16 mouse cellular contexts compared by ENCODE assay signal in the genomic region with DNA sequence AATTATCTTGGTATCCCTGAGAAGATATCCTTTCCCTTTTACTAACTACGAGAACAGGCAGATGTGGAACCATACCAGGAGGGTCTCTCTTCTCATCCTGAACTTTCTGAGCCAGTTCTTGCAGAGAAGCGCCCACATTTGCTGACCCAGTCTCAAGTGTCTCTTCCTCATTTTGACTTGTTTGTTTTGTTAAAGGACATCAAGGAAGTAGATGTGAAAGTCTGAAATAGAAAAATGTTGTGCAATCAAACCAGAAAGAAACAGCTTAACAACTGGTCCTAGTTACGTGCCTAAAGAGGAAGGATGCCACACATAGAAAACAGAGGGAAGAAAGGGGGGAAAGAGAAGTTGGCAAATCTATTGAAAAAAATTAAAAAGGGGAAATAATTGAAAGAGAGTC. TPM values are rescaled to one million over a fixed set of nuclear protein-coding genes. Genes with fewer than 3 reads are reported as not detected.
DNase-seq lines count a peak whose midpoint lies in the region; ATAC-seq lines count a peak whose summit lies in the region.
"Had no signal": no experiment of that assay in that cellular context is flagged by ENCODE, and none has a peak within 500 bp of the region (broad histone marks: within the 10 kb centered on the region; RNA-seq: fewer than 3 reads in every experiment).

No protein-coding gene starts in this region.

- no peaks in the 10 kb centered on the region for H3K9me3 ChIP-seq in liver, embryonic 16.5 days (replicated peaks; ENCODE audit: control insufficient read depth, low read length)
- H3K9me3 ChIP-seq: forebrain, embryonic 12.5 days; hindbrain, embryonic 15.5 days; midbrain, embryonic 13.5 days; neural tube, embryonic 15.5 days; stomach, embryonic 15.5 days had no signal

- H3K4me3 ChIP-seq in liver, embryonic 16.5 days (ENCODE audit: low read depth, low read length) = no peak overlapping the region
- H3K4me3 ChIP-seq: forebrain, embryonic 12.5 days; hindbrain, embryonic 15.5 days; midbrain, embryonic 13.5 days; neural tube, embryonic 15.5 days; stomach, embryonic 15.5 days had no signal

- no peaks in the 10 kb centered on the region for H3K36me3 ChIP-seq in liver, embryonic 16.5 days (ENCODE audit: control insufficient read depth, insufficient read depth)
- H3K36me3 ChIP-seq: forebrain, embryonic 12.5 days; hindbrain, embryonic 15.5 days; midbrain, embryonic 13.5 days; neural tube, embryonic 15.5 days; stomach, embryonic 15.5 days had no signal

- H3K4me1 ChIP-seq in liver, embryonic 16.5 days (ENCODE audit: control insufficient read depth, low read depth, low read length) = no peaks in the 10 kb centered on the region
- H3K4me1 ChIP-seq: midbrain, embryonic 13.5 days; stomach, embryonic 15.5 days had no signal

- peak; percentile 25 for DNase-seq in layer of hippocampus, adult 11-12 months (ENCODE audit: low spot score)
- DNase-seq in layer of hippocampus, postnatal 10 days (ENCODE audit: low spot score in 2 of 2) = no peak
- DNase-seq in 416B (ENCODE audit: low read depth) = peak; percentile 64
- peak; percentile 6 for DNase-seq in MEL-GATA-1-ER (ENCODE audit: extremely low read depth, low read depth)
- no peak for DNase-seq in left cerebral cortex, postnatal 10 days (ENCODE audit: extremely low spot score in 1 of 2, low spot score in 2 of 2)
- no peak for DNase-seq in gastrocnemius, postnatal 4 days (ENCODE audit: low spot score in 2 of 2)
- DNase-seq: cerebellum, postnatal 10 days; gastrocnemius, postnatal 10 days; kidney, postnatal 25 days; right cerebral cortex, postnatal 25 days had no signal

- no peak overlapping the region for H3K4me2 ChIP-seq in liver, embryonic 16.5 days (ENCODE audit: low read depth, low read length)
- H3K4me2 ChIP-seq: forebrain, embryonic 12.5 days; hindbrain, embryonic 15.5 days; midbrain, embryonic 13.5 days; neural tube, embryonic 15.5 days; stomach, embryonic 15.5 days had no signal

- no peaks in the 10 kb centered on the region for H3K27me3 ChIP-seq in liver, embryonic 16.5 days (ENCODE audit: control insufficient read depth, insufficient read depth, low read depth, low read length)
- H3K27me3 ChIP-seq: forebrain, embryonic 12.5 days; hindbrain, embryonic 15.5 days; midbrain, embryonic 13.5 days; neural tube, embryonic 15.5 days; stomach, embryonic 15.5 days had no signal

- H3K27ac ChIP-seq in liver, embryonic 16.5 days (ENCODE audit: low read length) = no peak overlapping the region
- H3K27ac ChIP-seq: forebrain, embryonic 12.5 days; hindbrain, embryonic 15.5 days; midbrain, embryonic 13.5 days; neural tube, embryonic 15.5 days; stomach, embryonic 15.5 days had no signal

- peak; percentile 48 for ATAC-seq in liver, embryonic 16.5 days (ENCODE audit: low read depth)
- ATAC-seq: midbrain, embryonic 13.5 days had no signal

- intact Hi-C loops in left cerebral cortex, postnatal 10 days (cut with DNase I) = no loop called here

- no peak overlapping the region for H3K9ac ChIP-seq in liver, embryonic 16.5 days (ENCODE audit: low read depth, low read length)
- H3K9ac ChIP-seq: forebrain, embryonic 12.5 days; hindbrain, embryonic 15.5 days; midbrain, embryonic 13.5 days; neural tube, embryonic 15.5 days; stomach, embryonic 15.5 days had no signal

- WGBS in liver, embryonic 16.5 days (ENCODE audit: insufficient replicate concordance) = 8% methylated on average over 3 of the region's 3 CpGs

RNA-seq across cellular contexts. Expression of a gene that starts 2.2 kb away (rescaled TPM):
- total RNA-seq in layer of hippocampus, postnatal 10 days (2021) = 1 to 10 TPM; 7.1 to 7.6 TPM
- polyA plus RNA-seq in liver, embryonic 16.5 days (2015; fragmentation: Nextera tagmentation; extraction: Ambion mirVana) = 1.3 and 1.5 TPM in 2 replicates
- 1 to 10 TPM; 8.0 to 8.1 TPM for total RNA-seq in left cerebral cortex, postnatal 10 days (2021)
- total RNA-seq in gastrocnemius, postnatal 4 days (2021) = 10 to 100 TPM; 42.1 to 43.9 TPM

Comparison
In these comparisons a context has a peak if more than half of its experiments do, and no peak if none do; other contexts are left out.
1. DNase-seq: peak in layer of hippocampus, adult 11-12 months (single experiment), 416B (single experiment) and MEL-GATA-1-ER (single experiment); none in layer of hippocampus, postnatal 10 days (0 of 2), left cerebral cortex, postnatal 10 days (0 of 2) and gastrocnemius, postnatal 4 days (0 of 2).
2. RNA of a gene that starts 2.2 kb away (total RNA-seq): 42.1 to 43.9 TPM in gastrocnemius, postnatal 4 days; 8.0 to 8.1 TPM in left cerebral cortex, postnatal 10 days and 7.1 to 7.6 TPM in layer of hippocampus, postnatal 10 days; every median in the first group is over 4 times any median in the second.